Mouse (Mus musculus) heart, embryonic 13.5 days (tissue): ENCODE data around the gene Caskin1. TPM values are rescaled to one million over a fixed set of nuclear protein-coding genes. Genes with fewer than 3 reads are reported as not detected.

Experiments used
- ATAC-seq: fragments of 200-750 bp; cut with Nextera tagmentation; 2 replicates; pipeline ENCODE4 v1.8.0; 2017; ENCODE audit warnings: moderate TSS enrichment; ENCODE audit not compliant: insufficient number of reproducible peaks, low FRiP score, low TSS enrichment; ENCODE audit errors: extremely low read depth
- H3K27ac ChIP-seq: fragments of 300-500 bp; sonication (generic); replicated peaks from 2 replicates; pipeline ENCODE4 v1.5.1; 2015; ENCODE audit warnings: moderate library complexity, mild to moderate bottlenecking, inconsistent platforms
- H3K27me3 ChIP-seq: fragments of 300-500 bp; sonication (generic); replicated peaks from 2 replicates; pipeline ENCODE4 v1.6.1; 2015; ENCODE audit warnings: mild to moderate bottlenecking, inconsistent platforms
- H3K36me3 ChIP-seq: fragments of 300-500 bp; sonication (generic); 2 replicates; pipeline ENCODE4 v1.6.1; 2015; ENCODE audit warnings: mild to moderate bottlenecking, inconsistent platforms
- H3K4me1 ChIP-seq: fragments of 300-500 bp; sonication (generic); 2 replicates; pipeline ENCODE4 v1.6.1; 2015; ENCODE audit warnings: inconsistent platforms
- H3K4me2 ChIP-seq: fragments of 300-500 bp; sonication (generic); 2 replicates; pipeline ENCODE4 v1.6.1; 2015; ENCODE audit warnings: inconsistent platforms, mild to moderate bottlenecking, moderate library complexity
- H3K4me3 ChIP-seq: fragments of 300-500 bp; sonication (generic); 2 replicates; pipeline ENCODE4 v1.5.1; 2015; ENCODE audit warnings: moderate library complexity, mild to moderate bottlenecking, inconsistent platforms
- H3K9ac ChIP-seq: fragments of 300-500 bp; sonication (generic); 2 replicates; pipeline ENCODE4 v1.6.1; 2015; ENCODE audit warnings: inconsistent platforms, mild to moderate bottlenecking, moderate library complexity
- H3K9me3 ChIP-seq: fragments of 300-500 bp; sonication (generic); 2 replicates; pipeline ENCODE4 v1.6.1; 2016; ENCODE audit warnings: inconsistent platforms
- WGBS: fragments of 180-500 bp; shearing (Covaris S2); methylation state at CpG from one replicate; pipeline ENCODE4 v1.1.7; 2015; ENCODE audit warnings: mixed read lengths; 5-methylcytosine and 5-hydroxymethylcytosine counted together
- polyA plus RNA-seq: library from polyadenylated mRNA; unstranded; fragments of >200 nt; fragmentation: Nextera tagmentation; extraction: Ambion mirVana; gene quantifications from 2 replicates; pipeline ENCODE4 v1.2.1, GENCODE M21; 2015

The Caskin1 gene
- polyA plus RNA-seq, 1 experiment from 2014 or later = 0.55 TPM

DNA sequence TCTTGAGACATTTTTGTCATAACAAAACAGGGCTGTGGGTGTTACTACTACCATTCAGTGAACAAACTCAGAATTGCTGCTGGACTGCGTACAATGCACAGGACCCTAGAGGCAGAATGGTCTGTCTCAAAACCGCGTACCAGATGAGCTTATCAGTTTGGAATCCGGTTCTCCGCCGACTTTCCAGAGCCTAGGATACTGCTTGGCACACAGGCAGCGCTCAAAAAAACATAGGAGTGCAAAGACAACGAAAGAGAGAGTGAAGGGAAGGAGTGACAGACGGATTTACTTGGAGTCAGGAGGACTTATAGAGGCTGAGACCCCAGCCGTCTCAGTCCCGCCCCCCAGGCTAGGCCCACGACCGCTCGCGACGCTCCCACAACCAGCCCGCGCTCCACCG, 38.9 kb downstream of the Caskin1 start:
- Histone ChIP-seq H3K4me2 (peak overlapping the region; percentile 80), H3K9me3 (no peaks in the 10 kb centered on the region), H3K4me1 (peaks cover 65% of the 10 kb centered on the region), H3K36me3 (peaks cover 36% of the 10 kb centered on the region), H3K27me3 (no peaks in the 10 kb centered on the region; the same call in 1 of the 2 replicates), H3K9ac (peak overlapping the region; percentile 94), H3K27ac (peak overlapping the region; percentile 83), H3K4me3 (peak overlapping the region; percentile 87)
- WGBS = under 1% methylated on average over 19 of the region's 19 CpGs
- ATAC-seq = no peak

DNA sequence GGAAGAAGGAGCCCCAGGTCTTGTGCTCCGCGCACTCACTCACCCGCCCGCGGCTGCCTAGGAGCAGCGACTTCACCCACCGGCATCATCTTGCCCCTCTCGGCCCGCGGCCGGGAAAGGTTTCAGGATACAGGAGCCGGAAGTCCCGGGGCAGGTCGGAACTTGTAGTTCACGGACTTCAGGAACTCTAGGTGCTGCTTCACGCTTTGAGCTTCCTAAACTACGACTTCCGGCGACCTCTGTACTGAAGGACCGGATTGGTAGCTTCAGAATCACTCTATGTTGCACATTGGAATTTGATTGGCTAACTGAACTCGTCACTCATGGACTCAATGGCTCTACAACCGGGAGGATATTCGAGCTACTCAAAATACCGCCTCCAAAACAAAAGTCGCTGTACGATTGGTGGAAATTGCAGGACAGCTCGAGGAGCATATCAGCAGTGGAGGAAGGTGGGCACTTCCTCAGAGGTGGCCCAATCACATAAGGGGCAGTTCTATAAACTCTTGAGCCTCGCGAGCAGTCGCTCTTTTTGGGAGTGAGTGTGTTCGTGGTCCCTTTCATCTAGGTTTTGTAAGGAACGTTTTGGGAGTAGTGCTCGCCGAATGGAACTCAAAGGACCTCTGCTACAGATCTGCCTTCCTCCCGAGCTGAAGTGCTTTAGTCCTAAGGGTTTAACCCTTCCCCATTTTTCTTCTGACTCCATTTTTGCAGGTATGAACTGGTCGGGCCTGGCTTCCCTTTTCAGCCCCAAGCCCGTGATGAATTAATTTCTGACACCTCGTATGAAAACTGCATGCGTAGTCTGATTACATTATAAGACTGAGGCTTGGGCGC, 39.5 kb downstream of the Caskin1 start, which contains the start of gene Traf7:
Gene Traf7 (minus strand): TSS at position 216 of the 837 bp plus-strand sequence.
- peak within 1 kb of the TSS; percentile 94 for H3K9ac ChIP-seq
- no peaks in the 10 kb centered on the region for H3K9me3 ChIP-seq
- H3K4me2 ChIP-seq = peak within 1 kb of the TSS; percentile 93
- under 1% methylated on average over 40 of the region's 40 CpGs for WGBS
- no peaks in the 10 kb centered on the region; the same call in 1 of the 2 replicates for H3K27me3 ChIP-seq
- peak within 1 kb of the TSS; percentile 83 for H3K27ac ChIP-seq
- H3K36me3 ChIP-seq = peaks cover 31% of the 10 kb centered on the region
- peaks cover 71% of the 10 kb centered on the region for H3K4me1 ChIP-seq
- ATAC-seq = peak; percentile 92
- peak within 1 kb of the TSS; percentile 87 for H3K4me3 ChIP-seq

DNA sequence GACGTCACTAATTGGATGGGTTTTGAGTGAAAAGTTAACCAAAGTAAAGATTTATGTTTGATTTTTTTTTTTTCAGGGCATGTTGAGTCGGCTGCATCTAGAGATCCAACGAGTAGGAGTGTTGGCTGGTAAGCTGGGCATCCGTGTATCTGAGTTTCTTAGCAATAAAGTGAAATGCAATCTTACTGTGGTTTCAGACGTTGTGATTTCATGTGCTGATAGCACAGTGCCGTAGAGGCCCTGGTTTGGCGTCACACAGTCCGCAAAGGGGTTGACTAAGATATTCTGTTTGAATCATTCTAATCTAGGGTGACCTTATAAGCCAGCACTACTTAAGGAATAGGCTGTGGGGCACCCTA, 40.1 kb downstream of the Caskin1 start:
- peak overlapping the region; percentile 91 for H3K9ac ChIP-seq
- ATAC-seq = no peak
- WGBS = under 1% methylated on average over 8 of the region's 8 CpGs
- H3K27me3 ChIP-seq = no peaks in the 10 kb centered on the region; the same call in 1 of the 2 replicates
- peak overlapping the region; percentile 87 for H3K4me3 ChIP-seq
- peaks cover 77% of the 10 kb centered on the region for H3K4me1 ChIP-seq
- no peaks in the 10 kb centered on the region for H3K9me3 ChIP-seq
- H3K4me2 ChIP-seq = peak overlapping the region; percentile 93
- H3K36me3 ChIP-seq = peaks cover 27% of the 10 kb centered on the region
- peak overlapping the region; percentile 83 for H3K27ac ChIP-seq

DNA sequence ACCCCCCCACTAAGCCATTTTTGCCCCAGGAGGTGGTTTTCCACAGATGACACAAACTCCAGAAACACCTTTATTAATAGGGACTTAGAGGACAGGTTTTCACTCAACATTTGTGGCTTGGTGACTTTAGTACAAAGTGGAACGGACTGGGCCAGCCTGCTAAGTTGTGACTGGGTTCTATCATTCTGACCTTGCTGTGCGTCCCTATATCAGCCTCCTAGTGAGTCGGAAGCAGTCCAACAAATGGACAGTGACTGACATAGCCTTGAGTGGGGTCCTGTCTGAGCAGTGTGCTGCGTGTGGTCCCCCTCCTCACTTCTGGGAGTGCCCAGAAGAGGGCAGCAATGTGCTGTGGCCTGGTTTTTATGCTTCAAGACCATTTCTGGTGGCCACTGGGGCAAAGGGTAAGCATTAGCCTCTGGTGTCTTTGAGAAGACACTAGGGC, 40.6 kb downstream of the Caskin1 start:
- Histone ChIP-seq H3K4me1 (peaks cover 76% of the 10 kb centered on the region), H3K9me3 (no peaks in the 10 kb centered on the region), H3K27ac (peak overlapping the region; percentile 83), H3K4me3 (peak overlapping the region; percentile 87), H3K27me3 (no peaks in the 10 kb centered on the region; the same call in 1 of the 2 replicates), H3K9ac (peak overlapping the region; percentile 91), H3K4me2 (peak overlapping the region; percentile 93), H3K36me3 (peaks cover 27% of the 10 kb centered on the region)
- ATAC-seq = no peak
- WGBS = 1% methylated on average over 4 of the region's 4 CpGs

DNA sequence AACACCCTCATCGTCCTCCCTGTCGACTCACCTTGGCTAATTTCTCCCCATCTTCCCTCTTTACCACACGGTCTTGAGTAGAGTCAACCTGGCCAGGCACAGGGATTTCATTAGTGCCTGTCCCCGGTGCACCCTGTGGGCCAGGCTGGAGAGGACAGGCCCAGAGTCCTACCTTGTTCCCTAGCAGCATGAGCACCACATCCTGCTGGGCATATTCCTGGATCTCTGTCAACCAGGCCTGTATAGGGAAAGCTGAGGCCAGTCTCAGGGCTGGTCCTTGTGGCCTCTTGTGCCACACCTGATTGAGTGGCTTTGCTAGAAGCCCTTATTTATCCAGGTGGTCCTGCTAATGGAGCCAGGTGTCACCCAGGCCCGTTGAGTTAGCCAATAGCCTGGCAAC, 41.5 kb downstream of the Caskin1 start:
- 20% methylated on average over 5 of the region's 5 CpGs for WGBS
- H3K27me3 ChIP-seq = no peaks in the 10 kb centered on the region; the same call in 1 of the 2 replicates
- H3K4me2 ChIP-seq = peak overlapping the region; percentile 93
- H3K4me1 ChIP-seq = peaks cover 68% of the 10 kb centered on the region
- peak overlapping the region; percentile 91 for H3K9ac ChIP-seq
- peak overlapping the region; percentile 83 for H3K27ac ChIP-seq
- no peaks in the 10 kb centered on the region for H3K9me3 ChIP-seq
- ATAC-seq = no peak
- H3K4me3 ChIP-seq = peak overlapping the region; percentile 87
- H3K36me3 ChIP-seq = peaks cover 27% of the 10 kb centered on the region

DNA sequence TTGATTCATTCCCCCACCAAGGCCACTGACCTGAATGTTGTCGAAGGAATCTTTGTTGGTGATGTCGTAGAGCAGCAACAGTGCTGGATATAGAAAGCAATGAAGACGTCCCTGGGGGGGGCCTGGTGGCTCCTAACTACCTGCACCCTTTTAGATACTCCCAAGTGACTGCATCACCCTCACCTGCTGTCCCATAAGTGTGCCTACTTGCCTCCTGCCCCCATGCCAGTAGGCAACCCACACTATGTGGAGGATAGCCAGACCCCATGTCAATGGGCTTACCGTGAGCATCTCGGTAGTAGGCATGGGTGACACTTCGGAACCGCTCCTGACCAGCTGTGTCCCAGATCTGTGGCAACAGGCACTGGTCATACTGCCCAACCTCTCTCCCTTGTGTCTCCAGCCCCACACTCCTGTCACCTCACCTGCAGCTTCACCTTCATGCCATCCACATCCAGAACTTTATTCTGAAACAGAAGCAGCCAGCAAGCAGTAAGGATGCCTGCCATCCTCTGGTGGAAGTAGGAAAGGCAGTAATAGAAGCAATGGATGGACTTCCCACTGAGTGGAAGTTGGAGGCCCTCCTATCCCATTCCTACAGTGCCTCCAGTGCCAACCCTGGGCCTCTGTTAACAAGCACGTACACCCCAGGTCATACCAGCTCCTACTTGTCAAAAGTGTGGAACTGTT, 42.1 kb downstream of the Caskin1 start:
- Histone ChIP-seq H3K27ac (no peak overlapping the region), H3K4me3 (peak overlapping the region; percentile 87), H3K9me3 (no peaks in the 10 kb centered on the region), H3K36me3 (peaks cover 27% of the 10 kb centered on the region), H3K9ac (peak overlapping the region; percentile 91), H3K4me1 (peaks cover 62% of the 10 kb centered on the region), H3K4me2 (peak overlapping the region; percentile 93), H3K27me3 (no peaks in the 10 kb centered on the region; the same call in 1 of the 2 replicates)
- no peak for ATAC-seq
- 36% methylated on average over 8 of the region's 8 CpGs for WGBS

DNA sequence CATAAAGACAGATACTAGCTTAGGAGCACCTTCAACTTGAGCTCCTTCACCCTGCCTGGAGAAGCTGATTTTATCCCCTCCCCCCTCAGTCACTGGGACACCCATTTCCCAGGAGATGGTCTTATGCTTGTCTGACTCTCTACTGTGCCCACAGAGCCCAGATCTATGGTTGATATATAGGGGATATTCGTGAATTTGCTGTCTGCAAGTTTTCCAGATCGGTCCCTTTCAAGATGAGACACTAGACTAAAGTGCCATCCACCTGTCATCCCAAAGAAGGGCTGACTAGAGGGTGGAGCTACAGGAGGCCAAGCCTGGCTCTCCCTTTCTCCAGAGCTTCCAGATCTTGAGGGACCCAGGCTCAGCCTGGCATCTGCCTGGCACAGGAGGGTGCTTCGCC, 42.7 kb downstream of the Caskin1 start:
- Histone ChIP-seq H3K27ac (no peak overlapping the region), H3K9me3 (no peaks in the 10 kb centered on the region), H3K4me1 (peaks cover 57% of the 10 kb centered on the region), H3K36me3 (peaks cover 22% of the 10 kb centered on the region), H3K4me2 (no peak overlapping the region), H3K4me3 (no peak overlapping the region), H3K9ac (no peak overlapping the region), H3K27me3 (no peaks in the 10 kb centered on the region; the same call in 1 of the 2 replicates)
- ATAC-seq = no peak
- WGBS = 76% methylated on average over 3 of the region's 3 CpGs

DNA sequence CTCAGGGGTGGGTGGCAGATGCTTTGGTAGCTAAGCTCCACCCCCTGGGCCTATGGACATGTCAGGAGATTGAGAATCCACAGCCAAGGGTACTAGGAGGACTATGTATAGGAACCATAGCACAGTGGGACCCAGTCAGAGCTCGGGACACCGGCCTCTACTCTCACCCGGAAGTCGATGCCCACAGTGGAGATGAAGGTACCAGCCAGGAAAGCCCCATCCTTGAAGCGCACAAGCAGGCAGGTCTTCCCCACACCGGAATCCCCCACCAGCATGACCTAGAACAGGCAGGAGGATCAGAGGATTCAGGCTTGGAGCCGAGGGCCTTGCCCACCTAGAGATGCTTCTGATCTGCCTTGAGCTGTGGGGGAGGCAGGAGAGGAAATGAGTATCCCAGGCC, 43.6 kb downstream of the Caskin1 start:
- H3K36me3 ChIP-seq = peaks cover 21% of the 10 kb centered on the region
- WGBS = 77% methylated on average over 7 of the region's 7 CpGs

DNA sequence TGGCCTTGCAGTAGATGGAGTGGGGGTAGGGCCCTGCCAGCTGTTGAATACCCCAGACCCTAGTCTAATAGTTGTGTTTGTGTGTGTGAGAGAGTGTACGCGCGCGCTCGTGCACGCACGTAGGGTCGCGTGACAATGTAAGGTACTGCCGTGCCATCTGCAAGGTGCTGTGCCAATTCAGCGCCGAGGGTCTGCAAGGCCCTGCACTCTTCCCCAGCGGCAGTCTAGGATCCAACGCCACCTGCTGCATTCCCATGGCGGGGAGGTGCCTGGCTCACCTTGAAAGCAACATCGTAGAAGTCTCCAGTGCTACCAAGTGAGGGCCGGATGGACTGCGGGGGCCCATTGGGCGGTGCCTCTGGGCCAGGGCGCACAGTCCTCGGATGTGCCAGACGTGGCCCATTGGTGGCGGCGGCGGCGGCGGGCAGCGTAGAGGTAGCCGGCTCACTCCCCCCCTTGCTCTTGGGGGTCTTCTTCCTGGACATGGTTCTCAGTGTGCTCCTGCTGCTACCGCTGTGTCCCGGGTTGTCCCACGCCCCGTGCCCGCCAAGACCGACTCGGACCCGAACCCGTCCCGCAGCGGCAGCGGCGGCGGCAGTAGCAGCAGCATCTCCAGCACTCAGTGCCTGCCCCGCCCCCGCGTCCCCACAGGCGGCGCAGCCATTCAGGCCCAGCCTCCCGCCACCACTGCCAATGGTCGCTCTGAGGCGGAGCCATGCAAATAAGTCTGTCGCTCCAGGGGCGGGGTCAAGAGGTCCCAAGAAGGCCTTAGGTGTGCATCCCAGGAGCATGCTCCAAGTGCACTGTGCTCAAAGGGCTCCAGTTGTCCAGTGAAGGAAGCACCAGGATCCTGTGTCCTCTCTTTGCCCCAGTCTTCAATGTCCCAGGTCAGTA, 44.9 kb downstream of the Caskin1 start:
- Histone ChIP-seq H3K4me1 (peaks cover 45% of the 10 kb centered on the region), H3K36me3 (peaks cover 21% of the 10 kb centered on the region), H3K9ac (peak overlapping the region; percentile 74), H3K4me3 (peak overlapping the region; percentile 50), H3K27ac (no peak overlapping the region), H3K9me3 (no peaks in the 10 kb centered on the region), H3K27me3 (no peaks in the 10 kb centered on the region; the same call in 1 of the 2 replicates), H3K4me2 (peak overlapping the region; percentile 88)
- WGBS = 11% methylated on average over 53 of the region's 53 CpGs
- peak; percentile 59 for ATAC-seq

More for the DNA sequence above, 43.6 kb downstream of the Caskin1 start:
- no peaks in the 10 kb centered on the region; the same call in 1 of the 2 replicates for H3K27me3 ChIP-seq
- peaks cover 47% of the 10 kb centered on the region for H3K4me1 ChIP-seq
- H3K4me3 ChIP-seq = no peak overlapping the region
- H3K9ac ChIP-seq = peak overlapping the region; percentile 25; the same call in 1 of the 2 replicates
- no peaks in the 10 kb centered on the region for H3K9me3 ChIP-seq
- ATAC-seq = no peak
- H3K27ac ChIP-seq = no peak overlapping the region
- no peak overlapping the region for H3K4me2 ChIP-seq

DNA sequence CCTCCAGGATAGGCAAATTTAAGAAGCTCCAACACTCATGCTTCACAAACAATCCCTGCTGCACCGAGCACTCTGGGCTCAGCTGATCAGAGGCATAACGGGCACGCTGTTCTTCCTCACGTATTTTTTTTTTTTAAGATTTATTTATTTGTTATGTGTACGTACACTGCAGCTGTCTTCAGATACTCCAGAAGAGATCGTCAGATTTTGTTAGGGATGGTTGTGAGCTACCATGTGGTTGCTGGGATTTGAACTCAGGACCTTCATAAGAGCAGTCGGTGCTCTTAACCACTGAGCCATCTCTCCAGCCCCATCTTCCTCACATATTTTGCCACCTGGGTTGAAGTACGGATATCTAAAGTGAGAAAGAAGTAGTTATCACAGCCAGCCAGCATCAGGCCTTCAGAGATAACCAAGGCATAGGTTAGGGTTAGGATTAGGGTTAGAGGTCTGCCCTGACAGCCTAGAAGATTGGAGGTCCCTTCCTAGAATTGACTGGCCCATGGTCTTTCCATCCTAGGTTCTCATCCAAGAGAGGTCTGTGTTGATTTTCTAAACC, 45.8 kb downstream of the Caskin1 start, which contains the start of gene Rab26:
Gene Rab26 (minus strand): TSS at position 51 of the 559 bp plus-strand sequence.
- H3K4me2 ChIP-seq = peak within 1 kb of the TSS; percentile 88
- WGBS = 86% methylated on average over 8 of the region's 8 CpGs
- no peak within 1 kb of the TSS for H3K27ac ChIP-seq
- H3K4me3 ChIP-seq = peak within 1 kb of the TSS; percentile 50
- H3K9ac ChIP-seq = peak within 1 kb of the TSS; percentile 74
- H3K27me3 ChIP-seq = no peaks in the 10 kb centered on the region; the same call in 1 of the 2 replicates
- peaks cover 21% of the 10 kb centered on the region for H3K36me3 ChIP-seq
- peaks cover 39% of the 10 kb centered on the region for H3K4me1 ChIP-seq
- ATAC-seq = no peak
- no peaks in the 10 kb centered on the region for H3K9me3 ChIP-seq
